Mouse (Mus musculus) liver, embryonic 14.5 days (tissue): Measurements from ENCODE around the gene Apobec2. TPM values are rescaled to one million over a fixed set of nuclear protein-coding genes. Genes with fewer than 3 reads are reported as not detected.

Experiments used
- ATAC-seq: fragments of 200-750 bp; cut with Nextera tagmentation; 2 replicates; pipeline ENCODE4 v1.8.0; 2017; ENCODE audit warnings: moderate number of reproducible peaks, mild to moderate bottlenecking, moderate library complexity; ENCODE audit not compliant: insufficient read depth
- DNase-seq, 3 experiments: peaks; one replicate each; pipeline ENCODE4 v3.0.0-alpha.2; 2012 to 2013; ENCODE audit warnings: low read depth in 3 of 3, low spot score in 3 of 3
- H3K27ac ChIP-seq: fragments of 300-500 bp; sonication (generic); 2 replicates; pipeline ENCODE4 v1.5.1; 2014; ENCODE audit warnings: moderate library complexity, mild to moderate bottlenecking, control low read depth, inconsistent platforms
- H3K27me3 ChIP-seq: fragments of 300-500 bp; sonication (generic); 2 replicates; pipeline ENCODE4 v1.6.1; 2014; ENCODE audit warnings: mild to moderate bottlenecking, low read length, moderate library complexity; ENCODE audit not compliant: control insufficient read depth, insufficient read depth
- H3K36me3 ChIP-seq: fragments of 300-500 bp; sonication (generic); replicated peaks from 2 replicates; pipeline ENCODE4 v1.6.1; 2014; ENCODE audit warnings: low read depth; ENCODE audit not compliant: control insufficient read depth, insufficient read depth
- H3K4me1 ChIP-seq, 2 experiments: fragments of 200-500 bp in 1 of 2; fragments of 300-500 bp in 1 of 2; sonication (generic) in 1 of 2; replicated peaks; 2 replicates each; pipeline ENCODE4 v1.6.1; 2012 to 2014; ENCODE audit warnings: antibody characterized with exemption in 1 of 2, inconsistent platforms in 1 of 2, low read length in 1 of 2; ENCODE audit not compliant: control insufficient read depth in 2 of 2, insufficient read depth in 2 of 2
- H3K4me2 ChIP-seq: fragments of 300-500 bp; sonication (generic); 2 replicates; pipeline ENCODE4 v1.6.1; 2014; ENCODE audit warnings: low read depth, mild to moderate bottlenecking, control low read depth, moderate library complexity
- H3K4me3 ChIP-seq, 2 experiments: fragments of 200-500 bp in 1 of 2; fragments of 300-500 bp in 1 of 2; sonication (generic) in 1 of 2; 2 replicates each; pipeline ENCODE4 v1.5.1; 2012 to 2014; ENCODE audit warnings: low read depth in 2 of 2, low read length in 2 of 2, mild to moderate bottlenecking in 2 of 2, control low read depth in 1 of 2, inconsistent platforms in 1 of 2, moderate library complexity in 1 of 2; ENCODE audit not compliant: insufficient read depth in 1 of 2
- H3K9ac ChIP-seq: fragments of 300-500 bp; sonication (generic); replicated peaks from 2 replicates; pipeline ENCODE4 v1.6.1; 2014; ENCODE audit warnings: mild to moderate bottlenecking, control low read depth, moderate library complexity
- H3K9me3 ChIP-seq: fragments of 300-500 bp; sonication (generic); 2 replicates; pipeline ENCODE4 v1.6.1; 2016; ENCODE audit warnings: low read length, mixed read lengths; ENCODE audit not compliant: control insufficient read depth
- CTCF ChIP-seq: IDR thresholded peaks from 2 replicates; pipeline ENCODE4 v1.5.1; 2016; ENCODE audit warnings: antibody characterized with exemption, low read depth, control low read depth
- EP300 ChIP-seq: IDR thresholded peaks from 2 replicates; pipeline ENCODE4 v1.6.1; 2016; ENCODE audit warnings: antibody characterized with exemption, low read depth
- WGBS: fragments of 180-500 bp; shearing (Covaris S2); extraction: QIAGEN DNeasy Blood & Tissue Kit; methylation state at CpG from one replicate; pipeline ENCODE4 v1.1.7; 2014; ENCODE audit not compliant: insufficient replicate concordance; 5-methylcytosine and 5-hydroxymethylcytosine counted together
- polyA plus RNA-seq, 2 experiments: library from polyadenylated mRNA; depleted of rRNA in 1 of 2; stranded (reverse) in 1 of 2; unstranded in 1 of 2; fragments of >200 nt; fragmentation: Nextera tagmentation in 1 of 2; extraction: Ambion mirVana in 1 of 2; gene quantifications; 2 replicates each; pipeline versions ENCODE4 v1.2.1 to v1.2.3; 2012 to 2014

Gene Apobec2
- polyA plus RNA-seq, 2 experiments, result 0.27 to 0.36 TPM

DNA sequence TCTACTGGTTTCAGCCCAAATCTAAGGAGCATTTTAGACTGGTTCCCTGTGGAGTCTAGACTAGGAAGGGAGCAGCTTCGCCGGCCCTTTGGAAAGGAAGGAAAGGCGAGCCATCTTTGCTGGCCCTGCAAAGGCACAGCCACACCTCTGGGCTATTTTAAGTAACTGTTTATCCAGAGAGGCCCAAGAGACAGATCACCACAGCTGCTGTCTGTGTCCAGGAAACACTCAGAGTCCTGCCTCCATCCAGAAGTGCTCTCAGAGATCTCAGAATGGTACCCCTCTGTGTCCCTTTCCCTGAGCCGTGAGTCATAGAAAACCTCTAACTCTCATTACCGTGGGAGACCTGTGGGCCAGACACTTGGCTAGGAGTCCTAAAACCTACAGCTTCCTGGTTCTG is 2.3 kb downstream of the Apobec2 start:
- TF ChIP-seq EP300 (no peak), CTCF (no peak)
- no peak overlapping the region for H3K9ac ChIP-seq
- no peak overlapping the region for H3K4me3 ChIP-seq
- H3K27me3 ChIP-seq, result no peaks in the 10 kb centered on the region
- no peaks in the 10 kb centered on the region for H3K9me3 ChIP-seq
- no peak overlapping the region for H3K27ac ChIP-seq
- 38% methylated on average over 5 of the region's 5 CpGs for WGBS
- H3K36me3 ChIP-seq, result no peaks in the 10 kb centered on the region
- H3K4me2 ChIP-seq, result no peak overlapping the region
- no peak for ATAC-seq
- no peak for DNase-seq
- H3K4me1 ChIP-seq, result peaks cover 10 to 35% of the 10 kb centered on the region in 2 experiments

DNA sequence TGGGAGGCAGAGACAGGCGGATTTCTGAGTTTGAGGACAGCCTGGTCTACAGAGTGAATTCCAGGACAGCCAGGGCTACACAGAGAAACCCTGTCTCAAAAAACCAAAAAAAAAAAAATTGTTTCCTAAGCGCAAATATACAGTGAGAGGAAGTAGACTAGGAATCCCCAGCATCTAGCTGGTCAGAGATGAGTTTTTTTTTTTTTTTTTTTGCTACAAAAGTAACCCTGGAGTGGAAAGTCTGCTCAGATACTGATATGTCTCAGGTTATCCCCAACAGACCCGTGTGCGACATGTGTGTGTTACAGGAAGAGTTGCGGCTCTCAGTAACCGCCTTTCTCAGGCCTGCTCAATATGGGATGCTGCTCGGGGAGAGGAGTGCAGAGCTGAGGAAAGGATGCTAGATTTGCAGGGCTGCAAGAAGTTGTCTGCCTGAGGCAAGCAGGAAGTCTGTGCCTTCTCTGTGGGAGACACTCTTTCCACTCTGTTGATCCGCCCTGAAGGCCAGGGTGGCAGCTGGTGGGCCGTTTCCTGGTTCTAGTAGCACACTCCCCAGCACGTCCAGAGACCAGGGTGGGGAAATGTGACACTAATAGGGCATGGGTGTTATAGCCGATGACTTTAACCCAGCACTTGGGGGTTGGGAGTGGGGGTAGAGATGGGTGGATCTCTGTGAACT is 4.7 kb downstream of the Apobec2 start:
- H3K36me3 ChIP-seq, result no peaks in the 10 kb centered on the region
- ATAC-seq (no peak), DNase-seq (no peak)
- H3K4me3 ChIP-seq, result no peak overlapping the region
- no peak overlapping the region for H3K9ac ChIP-seq
- TF ChIP-seq CTCF, result no peak
- no peak for TF ChIP-seq EP300
- no peaks in the 10 kb centered on the region for H3K9me3 ChIP-seq
- WGBS, result 38% methylated on average over 11 of the region's 11 CpGs
- H3K4me1 ChIP-seq, result peaks cover 10 to 41% of the 10 kb centered on the region in 2 experiments
- no peak overlapping the region for H3K4me2 ChIP-seq
- H3K27me3 ChIP-seq, result no peaks in the 10 kb centered on the region
- H3K27ac ChIP-seq, result no peak overlapping the region

DNA sequence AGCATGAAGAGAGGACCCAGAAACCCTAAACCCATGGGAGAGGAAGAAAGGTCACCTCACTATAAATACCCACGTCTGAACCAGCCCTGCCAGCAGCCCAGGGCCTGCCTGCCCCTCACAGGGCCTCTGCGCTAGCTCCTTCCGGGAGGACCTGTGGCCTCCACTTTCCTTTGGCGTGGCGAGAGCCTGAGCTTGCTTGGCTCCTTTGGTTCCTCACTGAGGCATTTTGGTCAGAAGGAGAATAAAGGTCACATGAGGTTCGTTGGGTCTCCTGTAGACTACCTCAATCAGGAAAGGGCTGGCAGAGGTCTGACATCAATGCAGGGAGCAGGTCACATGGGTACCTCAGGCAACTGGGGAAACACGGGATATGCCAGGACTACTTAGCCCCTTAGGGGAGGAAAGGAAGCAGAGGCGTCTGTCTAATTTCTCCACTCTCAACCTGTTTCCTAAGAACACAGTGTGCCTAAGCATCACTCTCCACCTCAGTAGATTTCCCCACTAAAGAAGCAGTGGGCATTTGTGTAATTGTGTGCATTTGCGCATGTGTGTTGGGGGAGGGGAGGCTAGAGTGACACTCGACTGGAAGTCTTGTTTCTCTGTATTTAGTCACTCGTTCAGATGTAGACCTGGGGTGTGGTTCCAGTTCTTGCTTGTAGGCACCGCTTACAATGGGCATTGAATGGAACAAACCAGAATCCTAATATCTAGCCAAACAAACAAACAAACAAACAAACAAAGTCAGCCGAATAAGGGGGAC is 5.6 kb downstream of the Apobec2 start:
- DNase-seq, result no peak
- Histone ChIP-seq H3K9ac (no peak overlapping the region), H3K4me1 (peaks cover 8 to 37% of the 10 kb centered on the region in 2 experiments), H3K4me2 (no peak overlapping the region), H3K36me3 (no peaks in the 10 kb centered on the region; the same call in 1 of the 2 replicates), H3K27me3 (no peaks in the 10 kb centered on the region), H3K9me3 (no peaks in the 10 kb centered on the region), H3K27ac (no peak overlapping the region), H3K4me3 (no peak overlapping the region)
- no peak for ATAC-seq
- TF ChIP-seq EP300 (no peak), CTCF (no peak)
- WGBS, result 40% methylated on average over 13 of the region's 13 CpGs

DNA sequence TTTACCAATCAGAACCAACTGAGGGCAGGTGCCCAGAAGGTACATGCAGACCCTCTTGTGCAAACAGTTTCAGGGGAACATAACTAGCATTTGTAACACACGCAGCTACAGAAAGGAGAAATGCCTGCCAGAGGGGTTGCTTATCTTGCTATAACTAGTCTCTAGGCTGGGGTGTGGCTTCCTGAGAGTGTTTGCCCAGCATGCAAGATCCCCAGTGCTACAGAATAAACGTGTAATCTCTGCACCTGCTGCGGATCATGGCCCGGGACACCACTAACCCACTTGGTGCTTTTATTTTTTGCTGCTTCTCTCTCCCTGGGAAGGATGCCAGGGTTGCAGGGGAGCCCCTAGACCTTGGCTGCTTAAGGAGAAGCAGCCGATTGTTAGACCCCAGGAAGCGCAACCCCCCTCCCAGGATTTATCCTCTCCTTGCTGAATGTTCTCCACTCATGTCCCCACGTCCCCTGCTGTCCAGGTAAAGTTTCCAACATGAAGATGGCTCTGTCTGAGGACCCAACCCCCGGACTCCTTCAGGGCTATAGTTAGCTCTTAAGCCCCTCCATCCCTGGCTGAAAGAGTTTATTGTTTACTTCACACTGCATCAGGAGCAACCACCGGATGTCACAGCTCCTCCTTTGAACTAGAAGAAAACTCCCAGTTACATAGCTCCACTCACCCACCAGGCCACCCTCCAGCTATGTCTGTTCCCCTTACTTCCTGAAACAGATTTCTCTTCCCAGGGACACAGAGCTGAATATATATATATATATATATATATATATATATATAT is 6.7 kb downstream of the Apobec2 start:
- peak overlapping the region; percentile 35; the same call in 1 of the 2 replicates for H3K9ac ChIP-seq
- DNase-seq (no peak), ATAC-seq (peak; percentile 51; the same call in 1 of the 2 replicates)
- H3K4me3 ChIP-seq, result no peak overlapping the region
- H3K9me3 ChIP-seq, result no peaks in the 10 kb centered on the region
- H3K4me1 ChIP-seq, result peaks cover 7 to 32% of the 10 kb centered on the region in 2 experiments
- no peak overlapping the region for H3K4me2 ChIP-seq
- no peaks in the 10 kb centered on the region; the same call in 1 of the 2 replicates for H3K36me3 ChIP-seq
- no peak for TF ChIP-seq EP300
- TF ChIP-seq CTCF, result no peak
- WGBS, result 20% methylated on average over 9 of the region's 9 CpGs
- H3K27ac ChIP-seq, result no peak overlapping the region
- H3K27me3 ChIP-seq, result no peaks in the 10 kb centered on the region

DNA sequence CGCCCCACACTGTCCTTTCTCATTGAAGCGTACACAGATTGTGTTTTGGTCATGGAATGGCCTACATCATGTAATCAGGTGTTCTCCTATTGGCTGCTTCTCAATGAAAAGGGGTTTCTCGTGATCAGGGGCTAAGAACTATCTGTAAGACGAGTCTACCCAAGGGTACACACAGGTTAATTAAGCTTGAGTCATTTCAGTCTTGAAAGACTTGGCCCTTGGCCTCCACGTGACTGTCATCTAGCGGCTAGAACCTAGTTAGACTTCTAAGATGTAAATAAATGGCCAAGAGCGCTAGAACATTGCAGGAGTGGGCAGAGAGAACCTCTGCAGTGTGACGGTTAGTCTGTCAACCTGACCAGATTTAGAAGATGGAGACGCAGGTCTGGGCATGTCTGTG is 8.5 kb downstream of the Apobec2 start:
- H3K27ac ChIP-seq, result no peak overlapping the region
- no peaks in the 10 kb centered on the region for H3K27me3 ChIP-seq
- no peak for DNase-seq
- H3K4me1 ChIP-seq, result peaks cover 7 to 29% of the 10 kb centered on the region in 2 experiments
- no peak overlapping the region for H3K4me3 ChIP-seq
- 75% methylated on average over 9 of the region's 9 CpGs for WGBS
- no peaks in the 10 kb centered on the region; the same call in none of the 2 replicates for H3K36me3 ChIP-seq
- TF ChIP-seq EP300 (no peak), CTCF (no peak)
- no peak overlapping the region for H3K4me2 ChIP-seq
- H3K9ac ChIP-seq, result no peak overlapping the region
- no peaks in the 10 kb centered on the region for H3K9me3 ChIP-seq
- ATAC-seq, result no peak
